Mouse (Mus musculus): ENCODE measurements at regions not wholly inside any gene's neighbourhood (a gene's known extent, or its start where the extent isn't known, plus 50 kb on each side); places are given as distances from the start of the nearest gene placed in this dataset.
A peak's percentile ranks its signal among the peaks of the same experiment; 100 is the strongest.
"Not testable (repeated sequence)": the region's sequence is repeated elsewhere in the genome, so short reads cannot be mapped to it uniquely, and the experiment has no call there.

DNA sequence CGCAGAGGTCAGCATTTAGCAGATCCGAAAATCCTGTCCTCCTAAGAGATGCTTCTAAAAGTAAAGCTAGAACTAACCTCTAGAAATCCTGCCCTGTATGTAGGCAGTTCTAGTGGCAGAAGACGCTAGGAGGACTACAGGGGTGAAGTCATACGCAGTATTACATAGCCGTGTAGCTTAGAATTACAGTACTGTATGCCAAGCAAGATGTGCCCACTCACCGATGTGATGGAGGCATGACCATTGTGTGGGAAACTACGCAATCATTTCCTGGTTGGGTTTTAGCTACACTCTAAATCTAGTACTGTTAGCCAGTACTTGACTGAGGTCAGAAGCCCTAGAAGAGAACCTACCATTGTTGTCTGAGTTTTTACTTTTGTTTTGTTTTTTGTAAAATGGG is 156.5 kb upstream of the Tbl1xr1 start:
- TF ChIP-seq CTCF (IDR thresholded peaks at IDR 0.05; ENCODE audit: insufficient read depth, low read depth, low read length): no peak
- TF ChIP-seq POLR2A (IDR thresholded peaks at IDR 0.05; ENCODE audit: insufficient read depth, low read depth, low read length): no peak
- no peak overlapping the region for H3K4me3 ChIP-seq (ENCODE audit: insufficient read depth, low read depth, low read length)
- no peaks in the 10 kb centered on the region for H3K4me1 ChIP-seq (ENCODE audit: control insufficient read depth, insufficient read depth, low read length)
- WGBS: 96% methylated on average over 7 of the region's 7 CpGs
- H3K27ac ChIP-seq (ENCODE audit: insufficient read depth, low read depth, low read length): no peak overlapping the region

DNA sequence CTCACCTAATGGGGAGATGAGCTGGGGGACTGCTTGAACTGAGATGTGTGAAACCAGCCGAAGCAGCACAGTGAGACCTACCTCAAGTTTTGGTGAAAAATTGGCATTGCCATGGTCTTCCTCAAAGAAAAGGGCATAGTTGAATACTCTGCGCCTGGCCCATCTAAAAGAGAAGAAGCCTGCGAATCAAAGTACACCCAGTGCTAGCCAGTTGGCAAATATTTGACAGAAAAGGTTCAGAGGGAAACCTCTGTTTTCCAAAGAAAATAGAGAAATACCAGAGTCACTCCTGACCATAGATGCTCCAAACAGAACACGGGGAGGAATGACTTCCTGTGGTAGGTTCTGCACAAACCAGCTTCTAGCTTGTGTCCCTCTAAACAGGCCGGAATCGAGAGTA is 144.5 kb upstream of the Tbl1xr1 start:
- 98% methylated on average over 6 of the region's 6 CpGs for WGBS
- TF ChIP-seq CTCF (IDR thresholded peaks at IDR 0.05; ENCODE audit: insufficient read depth, low read depth, low read length) (no peak), POLR2A (IDR thresholded peaks at IDR 0.05; ENCODE audit: insufficient read depth, low read depth, low read length) (no peak)
- H3K27ac ChIP-seq (ENCODE audit: insufficient read depth, low read depth, low read length): no peak overlapping the region
- peaks cover 16% of the 10 kb centered on the region for H3K4me1 ChIP-seq (ENCODE audit: control insufficient read depth, insufficient read depth, low read length)
- H3K4me3 ChIP-seq (ENCODE audit: insufficient read depth, low read depth, low read length): no peak overlapping the region

DNA sequence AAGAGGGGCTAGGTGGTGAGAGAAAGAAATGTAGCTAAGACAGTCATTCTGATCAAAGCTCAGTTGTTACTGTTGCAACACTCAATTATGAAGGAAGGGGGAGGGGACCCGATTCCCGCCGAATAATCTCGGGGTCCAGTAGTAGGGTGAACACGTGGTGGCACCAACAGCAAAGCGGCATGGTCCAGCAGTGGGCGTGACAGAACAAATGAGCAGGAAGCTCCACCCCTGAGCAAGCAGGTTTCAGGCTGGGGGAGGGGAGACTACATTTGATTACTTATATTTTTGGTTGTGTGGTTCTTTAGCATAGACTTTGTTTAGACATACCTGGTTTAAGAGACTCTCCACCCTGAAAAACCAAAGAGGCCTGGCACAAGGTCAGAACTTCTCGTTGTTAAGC is 143.8 kb upstream of the Tbl1xr1 start:
- 91% methylated on average over 8 of the region's 8 CpGs for WGBS
- H3K27ac ChIP-seq (ENCODE audit: insufficient read depth, low read depth, low read length); H3K4me3 ChIP-seq (ENCODE audit: insufficient read depth, low read depth, low read length): not testable (repeated sequence)
- H3K4me1 ChIP-seq (ENCODE audit: control insufficient read depth, insufficient read depth, low read length): peaks cover 19% of the 10 kb centered on the region

DNA sequence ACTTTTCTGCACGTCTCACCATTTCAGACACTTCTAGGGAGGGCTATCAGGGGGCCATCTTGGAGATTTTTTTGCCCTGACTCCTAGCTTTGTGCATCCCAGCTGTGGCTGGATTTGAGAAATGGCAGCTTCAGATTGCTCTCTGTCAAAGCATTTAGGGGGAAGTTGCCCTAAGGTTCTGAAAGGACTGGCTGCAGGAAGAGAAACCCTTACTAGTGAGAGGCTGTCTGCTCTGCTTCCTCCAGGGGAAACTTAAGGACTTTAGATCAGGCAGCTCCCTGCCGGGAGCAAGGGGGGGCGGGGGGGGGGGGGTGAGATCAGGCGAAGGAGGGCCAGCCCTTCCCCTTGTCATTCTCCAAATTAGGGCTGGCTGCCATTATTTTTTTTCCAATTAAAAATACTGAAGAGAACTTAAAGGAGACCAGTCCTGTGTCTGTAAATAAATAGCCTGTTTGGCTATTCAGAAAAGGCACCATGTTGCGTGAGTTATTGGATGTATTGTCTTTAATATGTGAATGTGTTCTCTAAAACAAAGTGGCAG is 141.7 kb upstream of the Tbl1xr1 start:
- TF ChIP-seq POLR2A (IDR thresholded peaks at IDR 0.05; ENCODE audit: insufficient read depth, low read depth, low read length) (no peak), CTCF (IDR thresholded peaks at IDR 0.05; ENCODE audit: insufficient read depth, low read depth, low read length) (no peak)
- Histone ChIP-seq H3K4me1 (ENCODE audit: control insufficient read depth, insufficient read depth, low read length) (peaks cover 20% of the 10 kb centered on the region), H3K4me3 (ENCODE audit: insufficient read depth, low read depth, low read length) (no peak overlapping the region), H3K27ac (ENCODE audit: insufficient read depth, low read depth, low read length) (no peak overlapping the region)
- 31% methylated on average over 5 of the region's 5 CpGs for WGBS

DNA sequence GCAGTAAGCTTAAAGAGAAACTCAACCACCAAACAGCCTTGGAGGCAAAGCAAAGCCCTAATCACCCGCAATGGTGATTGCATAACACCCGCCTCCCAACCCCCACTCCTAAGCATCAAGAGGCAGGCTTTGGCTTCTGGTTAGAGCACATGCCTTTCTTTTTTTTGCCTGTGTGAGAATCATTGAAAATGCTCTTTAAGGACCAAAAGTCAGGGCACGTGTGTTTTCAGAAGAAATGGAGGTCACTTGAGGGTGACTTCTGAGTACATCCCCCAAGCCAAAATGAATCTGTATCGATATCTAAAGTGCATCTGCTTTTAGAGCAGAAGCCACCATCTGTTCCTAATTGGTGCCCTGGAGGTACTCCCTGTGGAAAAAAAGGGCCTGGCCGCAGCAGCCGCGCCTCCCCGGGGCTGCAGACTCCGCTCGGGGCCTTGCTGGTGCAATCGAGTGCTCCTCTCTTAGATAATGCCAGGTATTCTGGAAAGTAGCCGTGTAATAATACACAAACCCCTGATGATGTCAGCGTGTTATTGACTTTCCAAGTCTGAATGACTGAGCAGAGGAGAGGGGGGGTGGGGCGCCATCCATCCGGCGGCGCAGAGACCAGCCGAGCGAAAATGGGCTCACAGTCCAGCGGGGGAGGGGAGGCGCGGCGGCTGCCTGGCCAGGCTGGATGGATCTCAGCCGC is 140.7 kb upstream of the Tbl1xr1 start:
- TF ChIP-seq POLR2A (IDR thresholded peaks at IDR 0.05; ENCODE audit: insufficient read depth, low read depth, low read length) (no peak), CTCF (IDR thresholded peaks at IDR 0.05; ENCODE audit: insufficient read depth, low read depth, low read length) (no peak)
- WGBS: under 1% methylated on average over 24 of the region's 24 CpGs

DNA sequence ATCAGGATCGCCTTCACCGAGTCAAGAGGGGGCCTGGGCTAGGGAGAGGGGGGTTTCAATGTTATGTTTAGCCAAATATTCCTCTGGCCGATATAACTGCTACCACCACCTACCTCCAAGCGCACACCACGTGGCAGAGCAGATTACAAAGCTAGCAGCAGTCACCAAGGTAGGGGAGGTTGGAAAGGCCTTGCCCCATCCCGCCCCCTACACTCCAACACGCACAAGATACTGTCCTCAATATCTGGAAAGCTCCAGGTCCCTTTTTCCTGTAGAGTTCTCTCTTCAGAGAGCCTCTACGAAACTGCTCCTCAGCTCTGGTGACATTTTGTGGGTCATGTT is 140.2 kb upstream of the Tbl1xr1 start:
- Histone ChIP-seq H3K27ac (ENCODE audit: insufficient read depth, low read depth, low read length) (no peak overlapping the region), H3K4me1 (ENCODE audit: control insufficient read depth, insufficient read depth, low read length) (peaks cover 20% of the 10 kb centered on the region), H3K4me3 (ENCODE audit: insufficient read depth, low read depth, low read length) (peak overlapping the region; percentile 39)
- WGBS: 18% methylated on average over 8 of the region's 8 CpGs
- TF ChIP-seq CTCF (IDR thresholded peaks at IDR 0.05; ENCODE audit: insufficient read depth, low read depth, low read length) (no peak), POLR2A (IDR thresholded peaks at IDR 0.05; ENCODE audit: insufficient read depth, low read depth, low read length) (no peak)

More for the DNA sequence above, 140.7 kb upstream of the Tbl1xr1 start:
- peak overlapping the region; percentile 39 for H3K4me3 ChIP-seq (ENCODE audit: insufficient read depth, low read depth, low read length)
- peaks cover 20% of the 10 kb centered on the region for H3K4me1 ChIP-seq (ENCODE audit: control insufficient read depth, insufficient read depth, low read length)
- peak overlapping the region; percentile 88 for H3K27ac ChIP-seq (ENCODE audit: insufficient read depth, low read depth, low read length)

DNA sequence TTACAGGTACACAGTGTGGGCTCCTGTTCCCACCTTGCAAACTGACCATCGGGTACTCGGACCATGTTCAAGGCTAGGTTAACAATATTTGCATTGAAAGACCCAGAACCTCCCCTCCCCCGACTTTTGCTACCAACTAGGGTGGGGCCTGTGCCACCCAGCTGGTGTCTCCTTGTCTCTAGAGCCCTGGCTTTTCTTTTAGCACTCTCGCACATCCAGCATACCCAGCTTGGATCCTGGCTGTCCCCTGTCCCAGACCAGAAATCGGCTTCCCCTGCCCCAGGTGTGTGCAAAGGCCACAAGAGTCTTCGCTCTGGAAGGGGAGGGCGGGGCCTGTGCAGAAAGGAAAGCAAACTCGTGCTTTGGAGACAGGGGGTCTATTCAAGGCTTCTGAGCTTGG is 139.8 kb upstream of the Tbl1xr1 start:
- Histone ChIP-seq H3K4me1 (ENCODE audit: control insufficient read depth, insufficient read depth, low read length) (peaks cover 20% of the 10 kb centered on the region), H3K27ac (ENCODE audit: insufficient read depth, low read depth, low read length) (no peak overlapping the region), H3K4me3 (ENCODE audit: insufficient read depth, low read depth, low read length) (no peak overlapping the region)
- WGBS: 45% methylated on average over 8 of the region's 8 CpGs
- TF ChIP-seq POLR2A (IDR thresholded peaks at IDR 0.05; ENCODE audit: insufficient read depth, low read depth, low read length) (no peak), CTCF (IDR thresholded peaks at IDR 0.05; ENCODE audit: insufficient read depth, low read depth, low read length) (no peak)

DNA sequence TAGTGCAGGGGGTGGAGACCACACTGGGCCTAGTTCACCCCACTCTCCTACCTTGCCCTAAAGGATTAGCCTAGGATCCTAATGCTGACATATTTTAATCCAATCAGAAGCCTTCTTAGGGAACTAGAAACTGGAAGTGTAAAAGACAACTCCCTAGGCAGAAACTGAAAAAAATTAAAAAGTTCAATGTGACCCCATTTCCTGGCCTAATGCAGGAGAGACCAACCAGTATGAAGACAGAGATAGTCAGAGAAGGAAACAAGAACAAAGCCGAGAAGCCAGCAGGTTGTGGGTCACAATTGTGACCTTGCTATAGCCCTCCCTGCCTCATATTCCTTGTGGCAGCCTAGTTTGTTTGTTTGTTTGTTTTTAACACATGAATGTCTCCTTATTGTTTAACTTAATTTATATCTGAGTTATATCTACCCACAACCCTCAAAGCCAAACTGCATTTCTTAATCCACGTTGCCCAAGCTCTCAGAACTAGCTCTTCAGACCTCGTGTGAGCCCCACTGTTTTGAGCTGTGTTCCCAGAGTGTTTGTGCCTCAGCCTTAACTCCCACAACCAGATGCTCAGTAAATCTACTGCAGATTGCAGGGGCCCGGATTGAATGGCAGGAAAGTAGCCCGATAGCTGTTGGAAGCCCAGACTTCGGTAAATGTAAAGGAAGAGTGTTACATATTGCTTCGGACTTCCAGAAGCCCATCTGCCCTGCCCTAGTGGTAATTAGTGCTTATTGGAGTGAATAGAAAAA is 139.0 kb upstream of the Tbl1xr1 start:
- WGBS: 55% methylated on average over 7 of the region's 7 CpGs
- Histone ChIP-seq H3K4me1 (ENCODE audit: control insufficient read depth, insufficient read depth, low read length) (peaks cover 20% of the 10 kb centered on the region), H3K27ac (ENCODE audit: insufficient read depth, low read depth, low read length) (no peak overlapping the region; the same call in 1 of the 2 replicates), H3K4me3 (ENCODE audit: insufficient read depth, low read depth, low read length) (no peak overlapping the region)
- TF ChIP-seq CTCF (IDR thresholded peaks at IDR 0.05; ENCODE audit: insufficient read depth, low read depth, low read length): no peak
- TF ChIP-seq POLR2A (IDR thresholded peaks at IDR 0.05; ENCODE audit: insufficient read depth, low read depth, low read length): no peak

DNA sequence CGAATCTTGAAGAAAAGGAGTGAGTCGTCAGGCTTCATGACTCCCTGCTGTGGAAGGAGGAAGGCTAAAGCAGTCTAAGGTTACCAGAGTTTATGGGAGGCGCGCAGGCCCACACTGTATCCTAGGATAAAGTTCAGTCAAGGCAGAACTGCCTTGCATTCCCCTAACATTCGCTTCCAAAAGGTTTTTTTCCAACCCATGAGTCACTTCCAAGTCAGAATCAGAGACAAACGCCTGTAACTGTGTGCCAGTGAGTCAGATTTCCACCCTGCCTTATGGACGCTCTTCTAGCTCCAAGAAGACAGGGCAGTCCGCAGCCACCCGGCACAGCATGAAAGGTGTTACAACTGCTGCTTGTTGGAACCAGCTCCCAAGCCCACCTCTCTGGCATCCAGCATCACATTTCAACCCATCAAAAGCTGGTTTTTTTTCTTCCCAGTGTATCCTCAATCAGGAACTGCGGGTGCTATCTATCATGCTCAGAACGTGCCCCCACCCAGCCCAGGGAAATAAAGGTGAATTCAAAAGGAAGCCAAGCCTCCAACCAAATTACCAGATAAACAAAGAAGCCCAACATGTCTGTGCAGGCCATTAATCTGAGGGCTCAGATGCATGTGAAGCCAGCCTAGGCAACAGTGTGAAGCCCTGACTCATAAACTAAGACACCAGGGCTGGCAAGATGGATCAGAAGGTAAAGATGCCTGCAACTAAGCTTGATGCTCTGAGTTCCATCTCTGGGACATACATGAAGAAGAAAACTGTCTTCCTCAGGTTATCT is 138.2 kb upstream of the Tbl1xr1 start:
- Histone ChIP-seq H3K4me3 (ENCODE audit: insufficient read depth, low read depth, low read length) (no peak overlapping the region), H3K27ac (ENCODE audit: insufficient read depth, low read depth, low read length) (no peak overlapping the region; the same call in 1 of the 2 replicates), H3K4me1 (ENCODE audit: control insufficient read depth, insufficient read depth, low read length) (peaks cover 20% of the 10 kb centered on the region)
- 52% methylated on average over 11 of the region's 11 CpGs for WGBS
- TF ChIP-seq CTCF (IDR thresholded peaks at IDR 0.05; ENCODE audit: insufficient read depth, low read depth, low read length) (no peak), POLR2A (IDR thresholded peaks at IDR 0.05; ENCODE audit: insufficient read depth, low read depth, low read length) (no peak)
